Mouse (Mus musculus) heart, adult 2 months (tissue): ENCODE data around the gene Nrxn3. TPM values are rescaled to one million over a fixed set of nuclear protein-coding genes. Genes with fewer than 3 reads are reported as not detected.

Experiments
- DNase-seq, 2 experiments: peaks; one replicate each; pipeline ENCODE4 v3.0.0; 2021
- H3K27ac ChIP-seq: fragments of 200-600 bp; 2 replicates; pipeline ENCODE4 v1.8.1; 2022
- H3K27me3 ChIP-seq: fragments of 200-500 bp; 2 replicates; pipeline ENCODE4 v1.6.1; 2012; ENCODE audit warnings: mild to moderate bottlenecking, low read length, inconsistent platforms, mixed read lengths; ENCODE audit not compliant: control insufficient read depth, insufficient read depth
- H3K36me3 ChIP-seq: fragments of 200-500 bp; 2 replicates; pipeline ENCODE4 v1.6.1; 2012; ENCODE audit warnings: low read length, inconsistent platforms; ENCODE audit not compliant: control insufficient read depth, insufficient read depth
- H3K4me1 ChIP-seq: fragments of 200-500 bp; 2 replicates; pipeline ENCODE4 v1.6.1; 2011; ENCODE audit warnings: low read length; ENCODE audit not compliant: control insufficient read depth, insufficient read depth
- H3K4me3 ChIP-seq: fragments of 200-600 bp; 2 replicates; pipeline ENCODE4 v1.8.1; 2022
- H3K79me2 ChIP-seq: fragments of 200-500 bp; replicated peaks from 2 replicates; pipeline ENCODE4 v1.6.1; 2012; ENCODE audit warnings: mild to moderate bottlenecking, inconsistent platforms, low read length, moderate library complexity, mixed read lengths; ENCODE audit not compliant: control insufficient read depth, insufficient read depth
- H3K9ac ChIP-seq: fragments of 200-500 bp; 2 replicates; pipeline ENCODE4 v1.6.1; 2012; ENCODE audit warnings: low read depth, mild to moderate bottlenecking, control low read depth, inconsistent platforms, low read length, mixed read lengths
- CTCF ChIP-seq: fragments of 200-600 bp; IDR thresholded peaks from 2 replicates; pipeline ENCODE4 v1.8.1; 2022; ENCODE audit warnings: antibody characterized with exemption, mild to moderate bottlenecking, moderate library complexity
- EP300 ChIP-seq: fragments of 200-500 bp; IDR thresholded peaks from 2 replicates; pipeline ENCODE4 v1.6.1; 2011; ENCODE audit warnings: low read depth, low read length, control low read depth; ENCODE audit not compliant: insufficient read depth
- POLR2A ChIP-seq: fragments of 200-500 bp; IDR thresholded peaks from 2 replicates; pipeline ENCODE4 v1.6.1; 2011; ENCODE audit warnings: mild to moderate bottlenecking, low read depth, low read length, control low read depth; ENCODE audit not compliant: insufficient read depth
- WGBS: fragments of 180-500 bp; shearing (Covaris S2); methylation state at CpG from one replicate; pipeline ENCODE4 v1.1.7; 2018; 5-methylcytosine and 5-hydroxymethylcytosine counted together
- intact Hi-C: fragments of 180-260 bp; cut with DNase I; formaldehyde crosslinking; loops from one replicate; pipeline ENCODE4 v1.15.1; 2025
- polyA plus RNA-seq: library from polyadenylated mRNA; depleted of rRNA; stranded (reverse); fragments of >200 nt; gene quantifications from 2 replicates; pipeline ENCODE4 v1.2.3, GENCODE M21; 2012
- total RNA-seq, 2 experiments: library from RNA; stranded (reverse); gene quantifications; 2 replicates each; pipeline ENCODE4 v1.2.3; 2021

Nrxn3 gene
- total and polyA plus RNA-seq, 3 experiments, result 0.18 to 0.31 TPM; not detected in 1

GRCm38 (mm10) chr12:88863069-88863468 lies 140.4 kb downstream of the Nrxn3 start:
- intact Hi-C loops, result no loop called here
- Histone ChIP-seq H3K4me3 (no peak overlapping the region), H3K9ac (no peak overlapping the region), H3K27me3 (no peaks in the 10 kb centered on the region), H3K36me3 (no peaks in the 10 kb centered on the region), H3K27ac (no peak overlapping the region), H3K79me2 (no peaks in the 10 kb centered on the region), H3K4me1 (no peaks in the 10 kb centered on the region)
- WGBS, result 63% methylated on average over 4 of the region's 4 CpGs
- TF ChIP-seq EP300 (no peak), POLR2A (no peak), CTCF (no peak)
- DNase-seq, result no peak

GRCm38 (mm10) chr12:88868288-88868687 lies 145.6 kb downstream of the Nrxn3 start:
- Histone ChIP-seq H3K4me1 (no peaks in the 10 kb centered on the region), H3K9ac (no peak overlapping the region), H3K79me2 (no peaks in the 10 kb centered on the region), H3K36me3 (no peaks in the 10 kb centered on the region), H3K4me3 (no peak overlapping the region), H3K27me3 (no peaks in the 10 kb centered on the region), H3K27ac (no peak overlapping the region)
- no peak for DNase-seq
- TF ChIP-seq CTCF (no peak), EP300 (no peak), POLR2A (no peak)
- intact Hi-C loops, result no loop called here

DNA sequence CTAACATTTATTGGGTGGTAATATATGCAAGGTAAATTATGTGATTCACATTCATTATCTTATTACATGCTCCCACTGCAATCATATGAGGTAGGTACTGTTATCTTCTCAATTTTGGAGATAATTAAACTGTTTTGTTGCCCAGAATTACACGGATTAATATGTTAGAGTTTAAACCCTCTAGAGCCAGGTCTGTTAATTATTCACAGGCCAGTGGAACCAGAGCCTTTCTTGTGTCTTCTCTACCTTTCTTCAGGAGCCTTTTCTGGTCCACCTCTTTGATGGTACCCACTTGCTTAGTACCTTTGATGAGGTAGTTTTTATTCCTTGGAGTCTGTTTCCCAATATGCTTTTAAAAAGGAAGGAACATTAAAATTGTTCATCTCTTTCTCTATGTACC lies 174.7 kb downstream of the Nrxn3 start:
- Histone ChIP-seq H3K27ac (no peak overlapping the region), H3K79me2 (no peaks in the 10 kb centered on the region), H3K9ac (no peak overlapping the region), H3K36me3 (no peaks in the 10 kb centered on the region), H3K27me3 (no peaks in the 10 kb centered on the region), H3K4me1 (no peaks in the 10 kb centered on the region), H3K4me3 (no peak overlapping the region)
- TF ChIP-seq POLR2A (no peak), CTCF (no peak), EP300 (no peak)
- no peak for DNase-seq
- 50% methylated on average over 1 of the region's 1 CpGs for WGBS
- intact Hi-C loops, result no loop called here

- 55% methylated on average over 7 of the region's 7 CpGs for WGBS
- intact Hi-C loops, result no loop called here
- no peak overlapping the region for H3K4me3 ChIP-seq
Measured at GRCm38 (mm10) chr12:88900014-88900727, 177.5 kb downstream of the Nrxn3 start.

DNA sequence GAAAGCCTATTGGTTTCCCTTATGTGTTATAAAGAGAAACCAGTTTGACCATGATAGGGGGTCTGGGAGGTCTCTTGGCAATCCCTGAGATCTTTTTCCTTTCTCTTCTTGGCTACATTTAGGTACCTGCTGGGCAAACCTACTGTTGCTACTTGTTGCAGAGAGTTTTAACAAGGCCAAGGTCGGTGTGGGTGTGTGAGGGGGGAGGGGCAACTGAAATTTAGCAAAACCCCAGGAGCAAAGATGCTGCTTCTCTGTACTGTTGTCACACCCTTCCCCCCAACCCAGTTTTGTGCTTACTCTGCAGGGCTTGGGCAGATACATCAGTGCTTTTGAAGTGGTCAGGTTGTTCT lies 178.0 kb downstream of the Nrxn3 start:
- H3K9ac ChIP-seq, result no peak overlapping the region
- H3K4me1 ChIP-seq, result no peaks in the 10 kb centered on the region
- intact Hi-C loops, result no loop called here
- H3K27ac ChIP-seq, result no peak overlapping the region
- no peak for TF ChIP-seq POLR2A
- TF ChIP-seq EP300, result no peak
- no peak for TF ChIP-seq CTCF
- H3K79me2 ChIP-seq, result no peaks in the 10 kb centered on the region
- H3K36me3 ChIP-seq, result no peaks in the 10 kb centered on the region
- no peak overlapping the region for H3K4me3 ChIP-seq
- 13% methylated on average over 1 of the region's 1 CpGs for WGBS
- no peaks in the 10 kb centered on the region for H3K27me3 ChIP-seq
- no peak for DNase-seq

More at GRCm38 (mm10) chr12:88900014-88900727, 177.5 kb downstream of the Nrxn3 start:
- Histone ChIP-seq H3K9ac (no peak overlapping the region), H3K27ac (no peak overlapping the region), H3K79me2 (no peaks in the 10 kb centered on the region), H3K36me3 (no peaks in the 10 kb centered on the region), H3K4me1 (no peaks in the 10 kb centered on the region), H3K27me3 (no peaks in the 10 kb centered on the region)
- no peak for TF ChIP-seq CTCF
- TF ChIP-seq EP300, result no peak
- no peak for TF ChIP-seq POLR2A
- DNase-seq, result no peak

- no peaks in the 10 kb centered on the region for H3K79me2 ChIP-seq
- H3K4me3 ChIP-seq, result no peak overlapping the region
- intact Hi-C loops, result no loop called here
- no peak overlapping the region for H3K27ac ChIP-seq
- WGBS, result 41% methylated on average over 2 of the region's 2 CpGs
- no peak for TF ChIP-seq POLR2A
- TF ChIP-seq CTCF, result no peak
- TF ChIP-seq EP300, result no peak
- DNase-seq, result no peak
- H3K36me3 ChIP-seq, result no peaks in the 10 kb centered on the region
- no peak overlapping the region for H3K9ac ChIP-seq
- no peaks in the 10 kb centered on the region for H3K4me1 ChIP-seq
- no peaks in the 10 kb centered on the region for H3K27me3 ChIP-seq
Measured at GRCm38 (mm10) chr12:88910761-88911160, 188.1 kb downstream of the Nrxn3 start.
